Mouse (Mus musculus): ENCODE measurements around the gene Polr1c.
A peak's percentile ranks its signal among the peaks of the same experiment; 100 is the strongest.

The Polr1c gene

DNA sequence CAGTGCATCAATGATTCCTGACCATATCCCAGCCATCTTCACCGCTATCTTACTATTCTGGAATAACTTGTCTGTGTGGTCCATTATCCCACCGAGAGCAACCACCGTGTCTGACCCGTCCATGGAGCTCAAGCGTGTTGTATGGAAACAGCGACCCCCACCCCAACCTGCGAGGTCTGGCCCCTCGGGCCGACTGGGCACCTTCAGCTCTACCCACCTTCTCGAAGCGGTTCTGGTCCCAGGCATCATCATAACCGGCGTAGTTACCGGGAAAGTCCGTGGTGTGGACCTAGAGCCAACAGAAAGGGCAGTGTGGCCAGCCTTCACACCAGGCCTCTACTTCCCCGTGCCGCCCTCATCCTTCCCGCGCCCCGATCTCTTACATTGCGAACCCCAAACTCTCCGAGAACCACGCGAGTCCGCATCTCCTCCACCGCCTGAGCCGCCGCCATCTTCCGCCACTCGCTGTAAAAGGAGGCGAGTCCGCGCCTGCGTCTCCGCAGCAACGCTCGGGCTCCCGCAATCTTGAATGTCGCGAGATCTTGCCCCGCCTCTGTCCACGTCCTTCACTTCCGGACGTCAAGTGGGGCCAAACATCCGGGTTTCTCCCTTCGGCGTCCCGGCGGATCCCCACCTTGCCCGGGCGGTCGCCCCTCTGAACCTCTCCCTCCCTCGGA, at the start of gene Polr1c, which contains the start of gene Yipf3:
TSS of gene Polr1c (minus strand) at position 543 of the 677 bp plus-strand sequence.
TSS of gene Yipf3 (plus strand) at position 569 of the 677 bp plus-strand sequence.
- peak; percentile 97 to 98 for DNase-seq

DNA sequence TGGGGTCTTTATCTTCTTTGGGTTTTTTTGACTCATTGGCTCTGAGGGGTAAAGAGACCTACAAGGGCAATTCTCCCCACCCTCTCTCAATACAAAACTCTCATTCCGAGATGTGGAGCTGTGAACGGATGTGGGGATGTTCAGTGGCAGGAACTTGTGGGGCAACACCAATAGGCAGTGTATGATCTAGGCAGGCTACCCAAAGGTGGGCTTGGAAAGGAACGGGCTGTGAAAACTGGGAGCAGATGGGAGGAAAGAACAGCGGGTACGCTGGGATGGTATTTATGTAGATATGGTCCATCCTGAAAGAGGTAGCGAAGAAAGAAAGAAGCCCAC, 49.1 kb upstream of the Polr1c start:
- no peak for DNase-seq

DNA sequence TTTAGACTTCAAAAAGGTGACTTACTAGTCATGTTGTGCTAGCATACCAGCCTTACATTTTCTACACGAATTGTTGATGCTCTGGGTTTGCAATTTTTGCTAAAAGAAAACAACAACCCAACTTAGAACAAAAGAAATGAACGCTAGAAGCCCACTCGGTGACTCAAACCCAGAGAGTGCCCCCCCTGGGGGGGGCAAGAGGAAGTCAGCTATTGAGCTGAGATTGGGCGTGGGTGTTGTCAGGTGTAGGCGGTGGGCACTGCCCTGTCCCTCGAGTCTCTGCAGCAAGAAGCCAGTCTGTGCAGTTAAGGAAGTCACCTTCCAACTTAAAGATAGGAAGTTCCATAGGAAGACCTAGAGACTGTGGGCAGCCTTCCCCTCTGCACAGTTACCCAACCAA, 48.7 kb upstream of the Polr1c start:
- DNase-seq: no peak

DNA sequence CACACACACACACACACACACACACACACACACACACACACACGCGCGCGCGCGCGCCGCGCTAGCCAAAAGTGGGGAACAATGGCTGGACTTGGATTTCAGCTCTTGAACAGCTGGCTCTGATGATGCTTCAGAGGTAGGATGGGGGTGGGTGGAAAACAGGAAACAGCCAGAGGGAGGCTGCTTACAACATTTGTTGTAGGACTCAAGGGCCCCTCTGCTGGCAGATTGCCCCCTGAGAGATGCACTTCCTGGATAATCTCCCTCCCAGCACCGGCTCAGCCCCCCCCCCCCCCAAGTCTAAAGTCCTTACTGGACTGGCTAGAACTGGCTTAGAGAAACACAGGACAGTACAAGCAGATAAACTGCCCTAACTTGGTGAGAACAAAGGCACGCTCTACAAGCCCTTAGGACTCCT, 39.8 kb upstream of the Polr1c start:
- peak; percentile 83 to 90 for DNase-seq

DNA sequence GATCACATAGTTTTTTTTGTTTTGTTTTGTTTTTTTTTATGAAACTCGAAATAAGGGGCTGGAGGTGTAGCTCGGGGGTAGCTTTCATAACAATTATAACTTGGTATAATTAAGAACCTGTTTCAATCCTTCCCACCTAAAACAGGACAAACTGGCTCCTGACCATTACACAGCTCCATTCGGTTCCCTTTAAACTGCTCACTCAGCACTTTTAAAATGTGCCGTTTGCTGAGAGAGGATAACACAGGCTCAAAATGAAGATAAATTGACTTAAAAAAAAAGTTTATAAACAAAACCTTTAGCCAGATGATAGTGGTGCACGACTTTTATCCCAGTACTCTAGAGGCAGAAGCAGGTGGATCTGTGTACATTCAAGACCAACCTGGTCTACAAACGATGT, 37.6 kb upstream of the Polr1c start:
- DNase-seq: no peak

DNA sequence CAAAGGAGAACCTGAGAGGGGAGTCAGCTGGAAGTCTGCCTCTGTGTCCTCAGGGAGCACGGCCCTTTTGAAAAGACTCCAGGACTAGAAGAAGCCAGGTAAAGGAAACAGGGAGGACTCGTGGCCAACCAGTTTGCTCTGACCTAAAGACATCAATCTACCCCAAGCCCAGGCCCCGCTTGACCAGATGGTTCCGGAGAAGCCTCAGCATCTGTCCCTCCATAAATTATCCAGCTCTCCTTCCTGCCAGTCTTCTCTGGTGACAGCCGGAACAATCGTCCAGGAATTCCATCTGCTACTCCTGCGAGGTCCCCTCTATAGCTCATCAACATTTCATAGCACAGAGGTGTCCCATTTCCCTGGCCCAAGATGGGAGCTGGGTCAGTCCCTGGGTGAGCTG, 36.8 kb upstream of the Polr1c start:
- no peak for DNase-seq

DNA sequence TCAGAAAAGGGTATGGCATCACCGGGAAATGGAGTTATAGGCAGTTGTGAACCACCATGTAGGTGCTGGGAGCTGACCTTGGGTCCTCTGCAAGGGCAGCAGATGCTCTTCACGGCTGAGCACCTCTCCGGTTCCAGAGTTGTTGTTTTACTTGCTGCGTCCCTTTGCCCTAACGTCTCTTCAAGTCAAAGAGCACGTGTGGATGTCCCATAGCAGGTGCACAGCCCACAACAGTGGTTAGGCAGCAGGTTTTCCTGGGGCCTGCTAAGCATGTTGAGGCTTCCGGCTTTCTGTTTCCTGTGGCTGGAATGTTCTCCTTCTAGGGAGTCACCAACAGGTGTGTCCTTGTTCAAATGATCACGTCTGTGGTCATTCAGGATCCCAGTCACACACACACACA, 36.1 kb upstream of the Polr1c start:
- DNase-seq: no peak

DNA sequence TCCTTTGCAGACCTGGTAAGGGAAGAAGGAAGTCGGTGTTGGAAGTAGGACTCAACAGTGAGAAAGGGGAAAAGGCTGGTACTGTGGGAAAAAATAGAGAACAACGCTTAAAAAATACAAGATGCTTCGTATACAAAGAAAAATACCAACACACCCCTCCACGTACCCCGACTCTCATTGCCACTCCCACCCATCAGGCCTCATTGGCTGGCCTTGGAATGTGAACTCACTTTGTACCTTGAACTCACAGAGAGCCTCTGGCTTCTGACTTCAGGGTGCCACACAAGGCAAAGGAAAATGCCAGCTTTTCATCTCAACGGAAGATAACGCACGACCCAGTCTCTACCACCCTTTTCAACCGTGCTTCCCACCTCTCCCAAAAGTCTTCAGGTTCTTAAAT, 35.3 kb upstream of the Polr1c start:
- DNase-seq: no peak

DNA sequence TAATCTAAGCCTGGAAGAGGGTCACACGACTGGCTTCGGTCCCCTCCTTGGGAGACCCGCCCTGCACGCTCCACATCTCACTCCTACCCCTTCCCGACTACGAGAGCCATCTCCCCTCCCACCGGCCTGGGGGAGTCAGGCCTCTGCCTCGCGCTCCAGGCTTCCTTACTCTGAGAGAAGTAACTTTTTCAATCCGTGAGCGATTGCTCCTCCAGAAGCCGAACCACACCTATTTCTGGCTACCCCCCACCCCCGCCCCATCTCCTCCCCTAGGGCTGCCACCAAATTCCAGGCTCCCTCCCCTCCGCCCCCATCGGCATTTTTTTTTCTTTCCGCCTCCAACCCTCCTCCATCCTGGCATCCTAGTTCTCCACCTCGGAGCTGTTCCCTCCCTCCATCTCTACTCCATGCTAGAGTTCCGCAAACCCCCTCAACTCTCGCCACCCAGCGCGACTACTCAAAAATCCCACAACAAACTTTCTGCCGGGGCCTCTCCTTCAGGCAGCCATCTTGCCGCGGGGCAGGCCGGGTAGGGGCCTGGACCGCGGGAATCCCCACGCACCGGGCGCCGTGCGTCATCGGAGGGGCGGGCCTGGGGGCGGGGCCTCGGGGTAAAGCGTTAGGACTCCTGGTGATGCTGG, 34.7 kb upstream of the Polr1c start, which contains the start of gene Tjap1:
TSS of gene Tjap1 (minus strand) at position 544 of the 641 bp plus-strand sequence.
- peak; percentile 96 to 97 for DNase-seq

DNA sequence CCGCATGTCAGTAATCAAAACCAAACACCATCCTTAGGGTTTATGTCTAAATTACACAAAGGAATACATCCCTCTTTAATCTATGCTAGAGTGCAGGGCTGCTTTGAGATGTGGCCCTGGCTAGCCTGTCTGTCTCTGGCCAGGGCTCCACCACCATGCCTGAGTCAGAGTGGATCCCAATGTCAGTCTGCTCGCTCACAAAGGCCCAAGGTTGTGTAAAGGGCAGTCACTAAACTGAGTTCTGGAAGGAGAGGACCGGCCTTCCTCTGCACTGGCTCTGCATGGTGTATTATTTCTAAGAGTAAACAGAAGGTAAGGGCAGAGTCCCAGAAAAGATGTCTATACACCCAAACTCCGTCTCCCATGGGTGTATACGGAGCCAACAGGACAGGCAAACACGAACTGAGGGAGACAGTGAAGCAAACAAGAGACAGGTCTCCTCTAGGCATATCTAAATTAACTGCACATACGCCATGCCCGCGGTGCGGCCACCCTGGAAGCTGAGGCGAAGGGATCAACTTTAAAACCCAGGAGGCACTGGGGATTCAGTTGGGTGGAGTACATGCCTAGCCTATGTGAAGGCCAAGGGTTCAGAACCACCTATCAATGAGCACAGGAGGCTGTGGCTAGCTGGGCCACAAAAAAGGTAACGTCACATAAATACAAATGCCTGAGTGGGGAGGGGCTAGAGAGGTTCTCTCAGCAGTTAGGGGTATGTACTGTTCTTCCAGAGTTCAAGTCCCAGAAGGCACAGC, 30.3 kb upstream of the Polr1c start:
- no peak for DNase-seq

DNA sequence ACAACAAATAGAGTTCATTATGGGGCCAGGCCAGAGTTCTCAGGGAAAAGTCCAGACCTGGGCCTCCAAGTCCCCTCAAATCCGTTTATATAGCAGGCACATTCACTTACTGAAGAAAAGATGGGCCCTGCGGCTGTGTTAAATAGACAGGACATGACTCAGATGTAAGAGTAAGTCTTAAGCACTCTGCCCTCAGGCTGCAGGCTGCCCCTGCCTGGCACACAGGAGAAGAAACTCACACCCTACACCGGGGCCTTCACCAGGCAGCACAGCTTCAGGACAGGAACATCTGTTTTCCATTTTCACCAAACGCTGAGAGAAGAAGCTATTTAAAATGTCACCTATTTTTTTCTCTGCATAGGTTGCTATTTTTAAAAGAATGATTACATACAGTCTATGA, 29.7 kb upstream of the Polr1c start:
- DNase-seq: no peak

DNA sequence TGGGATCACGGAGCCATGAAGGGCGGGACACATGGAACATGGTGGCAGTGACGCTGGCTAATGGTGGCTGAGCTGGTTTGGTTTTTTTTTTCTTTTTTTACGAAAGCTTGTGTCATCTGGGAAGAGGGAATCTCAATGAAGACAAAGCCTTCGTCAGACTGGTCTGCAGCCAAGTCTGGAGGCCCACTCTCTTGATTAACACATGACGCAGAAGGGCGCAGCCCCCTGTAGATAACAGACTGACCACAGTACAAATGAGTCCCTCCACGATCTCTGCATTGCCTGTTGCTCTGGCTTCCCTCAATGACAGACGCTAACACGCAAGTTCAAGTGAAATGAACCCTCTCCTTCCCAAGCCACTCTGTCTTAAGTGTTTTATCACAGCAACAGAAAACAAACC, 27.7 kb upstream of the Polr1c start:
- DNase-seq: no peak

DNA sequence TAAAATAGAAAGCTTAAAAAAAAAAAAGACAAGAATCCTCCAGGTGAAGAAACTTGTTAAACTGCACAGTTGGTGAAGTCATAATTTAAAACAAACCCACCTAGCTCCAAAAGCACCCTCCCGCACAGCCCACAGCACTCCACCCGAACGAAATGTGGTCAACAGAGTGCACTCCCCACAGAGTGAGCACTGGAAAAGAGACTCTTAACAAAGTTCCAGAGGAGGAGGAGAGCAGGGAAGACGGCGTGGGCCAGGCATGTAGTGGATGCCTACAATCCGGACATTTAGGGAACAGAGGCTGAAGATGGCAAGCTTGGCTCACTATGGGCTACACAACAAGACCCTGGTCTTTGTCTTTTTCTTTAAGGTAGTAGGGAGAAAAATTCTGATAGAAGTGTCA, 27.2 kb upstream of the Polr1c start:
- no peak for DNase-seq

DNA sequence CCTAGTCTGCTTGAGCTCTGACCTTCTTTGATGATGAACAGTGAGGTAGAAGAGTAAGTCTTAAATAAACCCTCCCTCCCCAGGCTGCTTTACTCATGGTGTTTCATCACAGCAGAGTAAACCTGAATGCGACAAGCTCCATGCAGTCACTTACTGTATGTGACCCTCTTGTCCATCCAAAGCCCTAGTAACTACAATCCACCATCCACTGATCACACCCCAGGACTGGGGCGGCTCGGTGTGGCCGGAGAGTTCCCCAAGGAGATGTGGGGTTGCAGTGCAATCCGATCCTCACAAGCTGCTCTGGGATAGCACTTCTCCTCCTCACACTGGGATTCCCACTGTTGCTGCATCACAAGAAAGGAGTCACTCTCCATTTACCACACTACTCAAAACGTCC, 26.6 kb upstream of the Polr1c start:
- DNase-seq: no peak

DNA sequence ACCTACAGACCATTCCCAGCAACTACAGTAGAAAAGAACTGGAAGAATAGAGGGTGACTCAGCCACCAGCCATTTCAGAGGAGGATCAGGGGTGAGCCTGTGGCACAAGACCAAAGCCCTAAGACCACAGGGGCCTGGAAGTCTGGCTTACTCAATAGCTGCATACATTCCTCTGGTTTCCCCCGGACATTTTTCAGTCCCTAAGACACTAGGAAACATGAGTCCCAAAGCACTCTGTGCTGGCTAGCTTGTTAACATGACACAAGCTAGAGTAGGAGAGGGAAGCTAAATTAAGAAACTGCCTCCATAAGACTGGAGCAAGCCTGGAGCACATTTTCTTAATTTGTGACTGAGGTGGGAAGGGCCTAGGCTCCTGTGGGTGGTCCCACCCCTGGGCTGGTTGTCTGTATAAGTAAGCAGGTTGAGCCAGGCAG, 26.0 kb upstream of the Polr1c start:
- no peak for DNase-seq

DNA sequence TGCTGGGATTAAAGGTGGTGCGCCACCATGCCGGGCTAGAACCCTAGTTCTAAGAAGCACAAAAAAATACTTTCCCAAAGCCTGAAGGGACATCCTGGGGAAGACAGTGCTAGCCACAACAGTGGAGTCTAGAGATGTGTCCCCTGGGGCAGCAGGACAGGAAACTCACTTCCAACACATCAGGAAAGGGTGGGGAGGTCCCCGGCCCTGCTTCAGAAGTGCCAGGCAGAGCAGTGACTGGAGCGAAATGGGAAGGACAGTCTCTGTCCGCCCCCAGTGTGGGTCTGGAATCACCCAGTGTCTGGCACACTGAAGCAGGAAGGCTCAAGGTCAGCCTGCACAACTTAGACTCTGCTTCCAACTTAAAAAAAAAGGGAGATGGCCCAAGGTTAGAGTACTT, 24.8 kb upstream of the Polr1c start:
- DNase-seq: peak; percentile 29 to 57

DNA sequence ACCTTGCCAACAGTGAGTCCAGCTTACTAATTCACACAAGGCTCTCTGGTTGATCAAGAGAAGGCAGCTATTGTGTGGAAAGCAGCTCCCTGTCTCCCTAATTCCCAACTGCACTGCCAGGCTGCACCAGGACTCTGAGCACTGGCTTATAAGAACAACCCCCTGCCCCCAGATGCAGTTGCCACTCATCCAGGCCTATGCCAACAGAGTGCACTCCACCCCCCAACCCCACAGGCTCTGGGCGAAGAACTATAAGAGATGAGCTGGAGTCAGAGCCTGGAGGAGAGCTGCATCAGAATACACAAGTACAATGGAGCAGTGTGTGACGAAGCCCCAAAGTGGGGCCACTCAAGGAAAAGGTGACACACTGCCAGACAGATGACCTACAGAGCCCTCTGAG, 24.2 kb upstream of the Polr1c start:
- DNase-seq: no peak

DNA sequence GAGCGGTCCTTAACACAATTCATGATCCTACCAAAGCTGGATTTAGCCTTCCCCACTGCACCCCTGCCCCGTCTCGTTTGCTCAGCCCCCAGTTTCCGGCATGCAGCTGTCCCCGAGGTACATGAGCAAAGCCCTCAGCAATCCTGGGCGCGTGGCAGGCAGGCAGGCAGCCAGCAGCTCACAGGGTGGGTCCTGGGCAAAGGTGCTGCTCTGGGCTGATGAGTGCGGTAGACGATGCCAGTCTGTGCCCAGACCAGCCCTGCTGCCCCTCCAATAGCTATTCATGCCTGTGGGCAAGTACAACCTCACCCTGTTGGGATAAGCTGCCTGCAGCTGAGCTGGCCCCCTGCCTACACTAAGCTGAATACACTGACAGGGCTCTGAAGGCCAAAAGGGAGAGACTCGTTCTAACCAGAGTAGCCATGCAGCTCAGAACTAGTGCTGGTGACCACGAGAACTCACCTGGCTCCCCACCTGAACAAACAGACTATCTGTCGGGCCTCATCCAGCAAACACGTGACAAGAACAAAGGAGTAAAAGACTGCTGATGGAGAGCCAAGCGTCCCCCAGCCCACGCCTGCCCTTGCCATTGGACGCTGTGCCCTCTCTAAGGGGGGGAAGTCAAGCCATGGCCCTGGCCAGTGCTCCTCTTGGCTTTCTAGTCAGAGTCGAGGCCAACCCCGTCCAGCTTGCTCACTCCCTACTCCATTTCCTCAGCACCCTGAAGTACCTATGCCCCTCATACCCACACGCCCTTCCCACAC, 22.1 kb upstream of the Polr1c start:
- no peak for DNase-seq

DNA sequence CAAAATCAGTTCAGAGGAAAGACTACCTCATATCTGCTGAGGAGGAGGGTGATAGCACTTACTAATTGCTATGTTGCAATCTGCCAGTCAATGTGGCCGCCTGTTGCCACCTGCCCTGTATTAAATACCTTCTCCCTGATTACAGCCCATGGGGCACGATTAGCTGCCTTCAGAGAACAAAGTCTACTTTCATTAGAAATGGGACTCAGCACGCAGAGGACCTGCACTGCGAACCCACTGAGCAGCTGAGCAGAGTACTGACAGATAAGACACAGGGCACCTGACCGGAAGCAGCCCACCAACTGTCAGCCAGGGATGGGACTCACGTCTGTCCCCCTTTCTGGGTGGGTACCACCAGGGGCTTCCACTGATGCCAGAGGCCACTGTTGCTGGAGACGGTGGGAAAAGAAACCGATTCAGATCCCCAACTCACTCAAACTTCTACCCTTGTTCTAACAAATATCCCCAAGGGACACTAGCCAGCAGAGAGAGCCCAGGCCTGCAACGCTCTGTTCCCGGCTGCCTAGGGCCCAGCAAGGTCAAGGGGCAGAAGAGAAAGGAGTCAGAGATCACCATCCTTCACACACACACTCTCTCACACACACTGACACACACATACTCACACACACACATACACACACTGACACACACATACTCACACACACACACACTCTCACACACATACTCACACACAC, 20.3 kb upstream of the Polr1c start:
- no peak for DNase-seq

DNA sequence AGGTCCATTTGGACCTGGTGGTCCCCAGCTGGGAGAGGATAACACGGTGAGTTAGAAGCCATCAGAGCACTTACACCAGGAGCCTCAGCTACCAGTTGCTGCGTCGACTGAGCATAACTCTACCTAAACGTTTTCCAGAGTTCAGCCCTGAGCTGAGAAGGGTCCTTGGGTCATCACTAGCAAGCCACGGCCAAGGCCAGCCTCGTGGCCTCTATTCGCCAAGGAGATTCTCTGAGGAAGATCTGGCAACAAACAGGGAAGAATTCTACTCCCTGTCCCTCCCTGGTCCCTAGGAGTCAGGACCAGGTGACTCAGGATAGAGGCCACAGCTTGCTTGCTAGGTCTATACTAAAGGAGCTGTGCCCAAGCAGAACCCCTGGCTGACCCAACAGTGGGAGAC, 19.7 kb upstream of the Polr1c start:
- DNase-seq: no peak

DNA sequence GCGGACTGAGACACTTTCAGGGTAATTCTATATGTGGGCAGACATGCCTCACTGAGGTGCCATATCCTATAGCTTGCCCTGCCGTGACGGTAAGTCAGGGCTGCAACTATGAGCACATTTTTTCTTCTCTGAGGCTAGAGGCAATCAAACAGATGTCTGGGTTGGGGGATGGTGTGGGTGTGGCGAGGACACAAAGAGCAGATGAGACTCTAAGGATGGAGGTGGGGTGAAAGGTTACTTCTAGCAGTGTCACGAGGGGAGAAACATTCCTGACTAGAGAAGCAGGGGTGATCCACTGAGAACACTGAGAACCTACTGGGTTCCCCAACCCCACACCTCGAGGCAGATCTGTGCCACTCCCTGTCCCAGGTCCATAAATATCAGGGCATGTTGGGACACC, 19.1 kb upstream of the Polr1c start:
- no peak for DNase-seq

DNA sequence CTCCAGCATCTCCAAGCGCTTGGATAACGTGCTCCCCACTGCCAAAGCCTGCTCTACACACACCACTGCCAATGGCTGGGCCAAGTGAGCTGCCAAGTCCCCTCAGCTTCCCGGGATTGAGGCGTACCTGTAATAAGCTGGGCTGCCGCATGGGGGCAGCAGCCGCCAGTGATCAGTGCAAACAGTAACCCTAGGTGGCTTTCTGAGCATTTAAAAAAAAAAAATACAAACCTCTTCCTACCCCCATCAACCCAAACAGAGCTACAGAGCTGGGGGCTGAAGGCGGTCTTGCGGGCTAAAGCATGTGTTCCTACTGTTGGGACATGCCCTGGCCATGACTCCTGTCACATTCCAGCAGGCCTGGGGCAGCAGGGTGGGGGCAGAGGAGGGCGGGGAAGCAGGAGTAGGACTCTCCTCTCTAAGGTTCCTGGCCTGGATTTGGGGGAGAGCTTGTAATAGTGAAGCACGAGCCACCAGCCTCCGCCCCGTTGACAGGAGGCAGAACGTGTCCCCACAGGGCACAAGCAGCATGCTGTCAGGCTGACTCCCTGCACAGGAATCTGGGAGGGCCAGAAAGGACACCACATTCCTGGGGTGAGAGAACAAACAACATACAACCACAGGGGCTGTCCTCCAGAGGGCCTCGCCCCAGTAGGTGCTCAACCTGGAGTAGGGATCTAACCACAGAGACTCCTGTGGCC, 18.2 kb upstream of the Polr1c start:
- peak; percentile 88 to 89 for DNase-seq
